Mouse (Mus musculus): ENCODE data around the gene Zfp661. TPM values are rescaled to one million over a fixed set of nuclear protein-coding genes. Genes with fewer than 3 reads are reported as not detected.

The Zfp661 gene
- total and polyA plus RNA-seq, 2 experiments from 2014 or later: 0.69 to 1.6 TPM

DNA sequence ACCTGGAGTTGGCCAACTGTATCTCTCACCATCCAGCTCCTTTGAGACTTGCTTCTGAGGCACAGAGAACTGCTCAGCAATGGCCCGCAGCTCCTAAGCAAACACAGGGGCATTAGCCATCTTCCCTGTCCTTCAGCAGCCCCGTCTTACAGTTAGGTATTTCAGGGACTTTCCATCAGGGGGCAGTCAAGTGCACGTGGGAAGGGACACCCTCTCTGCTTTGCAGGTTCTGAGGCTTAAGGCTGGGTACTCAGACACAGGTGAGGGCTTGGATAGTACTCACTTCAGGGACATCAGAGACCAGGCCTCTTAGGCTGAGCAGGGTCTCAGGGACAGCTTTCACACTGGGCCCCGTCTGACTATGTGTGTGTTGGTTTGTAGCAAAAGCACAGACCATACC, 47.4 kb downstream of the Zfp661 start:
- ATAC-seq (ENCODE audit: insufficient read depth, low read depth): no peak
- H3K27me3 ChIP-seq (ENCODE audit: control insufficient read depth, insufficient read depth, low read length): peaks cover 61% of the 10 kb centered on the region
- TF ChIP-seq EP300 (IDR thresholded peaks at IDR 0.05; ENCODE audit: low read depth): no peak
- peak; percentile 23 for TF ChIP-seq CTCF (IDR thresholded peaks at IDR 0.05; ENCODE audit: low read depth)
- no peaks in the 10 kb centered on the region for H3K36me3 ChIP-seq (replicated peaks; ENCODE audit: control insufficient read depth, insufficient read depth, low read length)
- DNase-seq (ENCODE audit: low spot score): no peak
- no peak overlapping the region for H3K9ac ChIP-seq (replicated peaks; ENCODE audit: low read depth, low read length)
- no peaks in the 10 kb centered on the region for H3K4me1 ChIP-seq (ENCODE audit: control insufficient read depth, insufficient read depth)
- H3K4me2 ChIP-seq (ENCODE audit: low read depth, low read length): no peak overlapping the region
- H3K4me3 ChIP-seq (ENCODE audit: low read depth, low read length): no peak overlapping the region
- no peaks in the 10 kb centered on the region for H3K9me3 ChIP-seq (replicated peaks; ENCODE audit: control insufficient read depth, low read length)
- WGBS: 24% methylated on average over 4 of the region's 4 CpGs
- no peak overlapping the region for H3K27ac ChIP-seq (ENCODE audit: low read depth)

DNA sequence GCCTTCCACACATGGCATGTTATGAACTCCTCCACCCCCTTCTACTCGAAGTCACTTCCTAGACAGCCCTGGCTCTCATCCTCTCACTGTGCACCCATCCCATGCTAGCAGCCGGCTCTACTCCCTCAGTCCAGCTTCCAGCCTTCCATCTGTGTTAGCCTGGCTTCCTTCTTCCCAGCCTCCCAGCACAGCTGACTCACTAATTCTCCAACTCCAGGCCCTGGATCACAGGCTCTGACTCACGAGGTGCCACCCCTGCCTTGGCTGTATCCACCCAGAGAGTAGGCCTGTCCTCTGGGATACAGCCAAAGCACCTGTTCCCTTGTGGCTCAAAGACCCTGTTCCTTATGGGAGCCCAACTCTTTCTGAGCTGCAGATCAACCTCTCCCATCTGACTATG, 49.3 kb downstream of the Zfp661 start:
- Histone ChIP-seq H3K9ac (replicated peaks; ENCODE audit: low read depth, low read length) (no peak overlapping the region), H3K4me1 (ENCODE audit: control insufficient read depth, insufficient read depth) (no peaks in the 10 kb centered on the region), H3K9me3 (replicated peaks; ENCODE audit: control insufficient read depth, low read length) (no peaks in the 10 kb centered on the region), H3K27ac (ENCODE audit: low read depth) (no peak overlapping the region), H3K4me3 (ENCODE audit: low read depth, low read length) (no peak overlapping the region), H3K36me3 (replicated peaks; ENCODE audit: control insufficient read depth, insufficient read depth, low read length) (no peaks in the 10 kb centered on the region), H3K4me2 (ENCODE audit: low read depth, low read length) (no peak overlapping the region), H3K27me3 (ENCODE audit: control insufficient read depth, insufficient read depth, low read length) (peaks cover 54% of the 10 kb centered on the region)
- DNase-seq (ENCODE audit: low spot score) (no peak), ATAC-seq (ENCODE audit: insufficient read depth, low read depth) (no peak)
- WGBS: 34% methylated on average over 3 of the region's 3 CpGs
- TF ChIP-seq EP300 (IDR thresholded peaks at IDR 0.05; ENCODE audit: low read depth) (no peak), CTCF (IDR thresholded peaks at IDR 0.05; ENCODE audit: low read depth) (no peak)

DNA sequence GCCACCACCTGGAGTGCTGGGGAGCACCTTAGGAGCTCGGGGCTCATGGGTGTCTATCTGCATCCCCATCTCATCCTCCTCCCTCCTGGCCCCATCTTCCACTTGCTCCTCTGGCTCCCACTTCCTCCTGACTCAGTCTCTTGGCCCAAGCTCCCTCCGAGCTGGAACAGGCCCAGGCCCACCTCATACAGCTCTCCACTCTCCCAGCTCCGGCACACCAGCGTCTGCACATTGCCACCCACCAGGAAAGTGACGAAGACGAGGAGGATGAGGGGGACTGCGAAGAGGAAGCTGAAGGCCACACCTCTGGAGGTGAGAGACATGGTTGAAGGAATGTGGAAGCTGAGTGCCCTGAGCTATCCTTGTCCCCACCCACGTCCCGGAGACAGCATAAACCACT, 51.5 kb downstream of the Zfp661 start:
- peaks cover 33% of the 10 kb centered on the region for H3K27me3 ChIP-seq (ENCODE audit: control insufficient read depth, insufficient read depth, low read length)
- H3K4me1 ChIP-seq (ENCODE audit: control insufficient read depth, insufficient read depth): no peaks in the 10 kb centered on the region
- no peaks in the 10 kb centered on the region for H3K36me3 ChIP-seq (replicated peaks; ENCODE audit: control insufficient read depth, insufficient read depth, low read length)
- ATAC-seq (ENCODE audit: insufficient read depth, low read depth): no peak
- no peaks in the 10 kb centered on the region for H3K9me3 ChIP-seq (replicated peaks; ENCODE audit: control insufficient read depth, low read length)
- TF ChIP-seq EP300 (IDR thresholded peaks at IDR 0.05; ENCODE audit: low read depth): no peak
- no peak for TF ChIP-seq CTCF (IDR thresholded peaks at IDR 0.05; ENCODE audit: low read depth)
- H3K4me3 ChIP-seq (ENCODE audit: low read depth, low read length): no peak overlapping the region
- no peak overlapping the region for H3K27ac ChIP-seq (ENCODE audit: low read depth)
- no peak overlapping the region for H3K9ac ChIP-seq (replicated peaks; ENCODE audit: low read depth, low read length)
- WGBS: 64% methylated on average over 9 of the region's 9 CpGs
- no peak for DNase-seq (ENCODE audit: low spot score)
- no peak overlapping the region for H3K4me2 ChIP-seq (ENCODE audit: low read depth, low read length)

DNA sequence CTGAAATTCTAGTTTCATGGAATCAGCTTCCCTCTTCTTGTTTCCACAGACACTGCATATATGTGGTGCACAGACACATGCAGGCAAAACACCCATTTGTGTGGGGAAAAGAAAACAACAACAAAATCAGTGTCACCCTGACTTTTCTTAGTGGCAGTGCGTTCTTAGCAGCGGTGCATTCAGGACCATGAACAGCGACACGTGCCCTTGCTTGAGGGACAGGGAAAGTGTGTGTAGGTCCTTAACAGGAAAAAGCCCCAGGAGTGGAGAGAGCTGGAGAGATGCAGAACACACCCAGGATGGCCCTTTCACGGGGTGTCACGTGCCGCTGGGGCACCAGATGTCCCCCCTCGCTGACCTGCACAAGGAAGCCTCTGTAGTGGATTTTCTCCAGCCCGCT, 54.5 kb downstream of the Zfp661 start:
- TF ChIP-seq CTCF (IDR thresholded peaks at IDR 0.05; ENCODE audit: low read depth) (no peak), EP300 (IDR thresholded peaks at IDR 0.05; ENCODE audit: low read depth) (no peak)
- Histone ChIP-seq H3K27ac (ENCODE audit: low read depth) (no peak overlapping the region), H3K9me3 (replicated peaks; ENCODE audit: control insufficient read depth, low read length) (no peaks in the 10 kb centered on the region), H3K27me3 (ENCODE audit: control insufficient read depth, insufficient read depth, low read length) (peaks cover 5% of the 10 kb centered on the region; the same call in 1 of the 2 replicates), H3K36me3 (replicated peaks; ENCODE audit: control insufficient read depth, insufficient read depth, low read length) (no peaks in the 10 kb centered on the region), H3K4me3 (ENCODE audit: low read depth, low read length) (no peak overlapping the region), H3K9ac (replicated peaks; ENCODE audit: low read depth, low read length) (no peak overlapping the region), H3K4me2 (ENCODE audit: low read depth, low read length) (no peak overlapping the region), H3K4me1 (ENCODE audit: control insufficient read depth, insufficient read depth) (no peaks in the 10 kb centered on the region)
- DNase-seq (ENCODE audit: low spot score): peak; percentile 68
- no peak; the same call in 1 of the 2 replicates for ATAC-seq (ENCODE audit: insufficient read depth, low read depth)
- 11% methylated on average over 9 of the region's 9 CpGs for WGBS

DNA sequence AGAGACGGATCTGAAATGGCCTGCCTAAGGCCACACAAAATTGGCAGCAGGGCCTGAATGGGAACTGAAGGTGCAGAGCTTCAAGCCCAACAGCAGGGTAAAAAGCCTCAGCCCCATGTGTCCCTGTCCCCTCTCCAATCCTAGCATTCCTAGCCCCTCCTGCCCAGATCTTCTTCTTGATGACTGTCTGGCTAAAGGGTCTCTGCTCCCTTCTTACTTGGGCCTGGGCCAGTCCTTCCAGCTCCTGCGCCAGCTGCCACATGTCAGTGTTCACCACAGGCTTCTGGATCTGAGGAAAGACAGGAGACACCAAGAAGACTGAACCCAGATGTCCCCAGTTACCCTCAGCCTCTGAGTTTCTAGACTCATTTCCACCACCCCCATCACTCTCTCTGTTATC, 55.3 kb downstream of the Zfp661 start:
- H3K27ac ChIP-seq (ENCODE audit: low read depth): no peak overlapping the region
- ATAC-seq (ENCODE audit: insufficient read depth, low read depth): no peak
- no peak overlapping the region for H3K9ac ChIP-seq (replicated peaks; ENCODE audit: low read depth, low read length)
- no peaks in the 10 kb centered on the region for H3K9me3 ChIP-seq (replicated peaks; ENCODE audit: control insufficient read depth, low read length)
- WGBS: 73% methylated on average over 2 of the region's 2 CpGs
- no peak overlapping the region for H3K4me3 ChIP-seq (ENCODE audit: low read depth, low read length)
- H3K4me1 ChIP-seq (ENCODE audit: control insufficient read depth, insufficient read depth): no peaks in the 10 kb centered on the region
- TF ChIP-seq CTCF (IDR thresholded peaks at IDR 0.05; ENCODE audit: low read depth): no peak
- no peak for TF ChIP-seq EP300 (IDR thresholded peaks at IDR 0.05; ENCODE audit: low read depth)
- no peaks in the 10 kb centered on the region for H3K36me3 ChIP-seq (replicated peaks; ENCODE audit: control insufficient read depth, insufficient read depth, low read length)
- peaks cover 5% of the 10 kb centered on the region; the same call in 1 of the 2 replicates for H3K27me3 ChIP-seq (ENCODE audit: control insufficient read depth, insufficient read depth, low read length)
- no peak for DNase-seq (ENCODE audit: low spot score)
- no peak overlapping the region for H3K4me2 ChIP-seq (ENCODE audit: low read depth, low read length)

DNA sequence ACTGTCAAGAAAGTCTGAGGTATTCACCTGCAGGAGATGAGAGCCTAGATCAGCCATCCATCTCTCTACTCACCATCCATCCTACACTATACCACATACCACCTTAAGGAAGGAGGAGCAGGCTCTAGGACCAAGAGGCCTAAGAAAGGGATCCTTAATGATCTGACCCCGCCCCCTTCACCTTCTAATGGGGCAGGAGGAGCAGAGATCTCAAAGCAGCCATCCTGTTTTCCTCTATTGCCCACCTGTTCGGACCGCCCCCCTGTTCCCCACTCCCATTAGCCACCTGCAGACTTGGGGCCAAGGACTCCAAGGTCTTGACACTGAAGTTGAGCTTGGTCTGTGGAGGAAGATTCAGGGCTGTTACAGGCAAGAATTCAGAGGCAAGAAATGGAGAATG, 56.5 kb downstream of the Zfp661 start:
- 45% methylated on average over 3 of the region's 3 CpGs for WGBS
- Histone ChIP-seq H3K4me3 (ENCODE audit: low read depth, low read length) (no peak overlapping the region), H3K9ac (replicated peaks; ENCODE audit: low read depth, low read length) (no peak overlapping the region), H3K4me2 (ENCODE audit: low read depth, low read length) (no peak overlapping the region), H3K27me3 (ENCODE audit: control insufficient read depth, insufficient read depth, low read length) (peaks cover 5% of the 10 kb centered on the region; the same call in 1 of the 2 replicates), H3K4me1 (ENCODE audit: control insufficient read depth, insufficient read depth) (no peaks in the 10 kb centered on the region), H3K36me3 (replicated peaks; ENCODE audit: control insufficient read depth, insufficient read depth, low read length) (no peaks in the 10 kb centered on the region), H3K9me3 (replicated peaks; ENCODE audit: control insufficient read depth, low read length) (no peaks in the 10 kb centered on the region), H3K27ac (ENCODE audit: low read depth) (no peak overlapping the region)
- no peak for TF ChIP-seq EP300 (IDR thresholded peaks at IDR 0.05; ENCODE audit: low read depth)
- no peak for TF ChIP-seq CTCF (IDR thresholded peaks at IDR 0.05; ENCODE audit: low read depth)
- DNase-seq (ENCODE audit: low spot score) (no peak), ATAC-seq (ENCODE audit: insufficient read depth, low read depth) (no peak)
